In the genomic region with DNA sequence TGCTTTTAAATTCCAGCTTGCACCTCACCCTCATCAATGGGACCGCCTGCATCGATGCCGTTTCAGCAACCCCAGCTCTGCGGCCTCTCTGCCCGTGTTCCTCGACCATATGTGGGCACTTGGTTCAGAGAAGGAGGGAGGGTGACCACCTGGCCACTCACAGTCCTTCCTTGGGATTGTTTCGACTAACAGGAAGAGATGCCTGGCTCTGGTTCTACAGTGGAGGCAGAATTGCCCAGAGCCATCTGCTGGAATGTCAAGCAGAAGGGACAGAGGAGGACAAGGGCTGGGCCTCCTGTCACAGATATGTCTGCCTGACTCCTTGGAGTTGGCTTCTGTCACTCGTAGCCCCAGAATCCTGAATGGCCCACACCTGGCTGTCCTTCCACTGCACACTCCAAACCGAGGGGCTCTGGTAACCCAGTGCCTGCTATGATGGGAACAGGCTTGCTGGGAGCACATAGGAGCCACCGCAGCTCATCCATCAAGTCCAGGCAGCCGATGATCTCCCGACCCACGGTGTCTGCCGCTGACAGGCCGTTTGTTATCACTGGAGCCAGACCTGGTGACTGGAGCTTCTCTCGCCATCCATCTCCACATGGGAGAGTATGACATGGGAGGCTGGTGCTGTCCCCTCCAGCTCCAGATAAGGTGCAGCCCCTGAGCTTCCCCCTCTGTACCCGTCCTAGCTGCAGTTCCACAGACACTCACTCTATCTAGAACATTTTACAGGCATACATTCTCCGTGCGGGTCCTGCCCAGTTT, we compare ENCODE assay signal across 12 mouse cellular contexts. TPM values are rescaled to one million over a fixed set of nuclear protein-coding genes. Genes with fewer than 3 reads are reported as not detected.
DNase-seq lines count a peak whose midpoint lies in the region; ATAC-seq and TF ChIP-seq lines count a peak whose summit lies in the region.
"Had no signal": no experiment of that assay in that cellular context is flagged by ENCODE, and none has a peak within 500 bp of the region (broad histone marks: within the 10 kb centered on the region; RNA-seq: fewer than 3 reads in every experiment).

No protein-coding gene starts in this region.

- no peak for TF ChIP-seq CTCF in MEL (IDR thresholded peaks at IDR 0.05 in 2 of 3, conservative IDR thresholded peaks at IDR 0.05 in 1 of 3; ENCODE audit: control insufficient read depth in 1 of 3, insufficient read depth in 1 of 3, low read depth in 2 of 3, low read length in 3 of 3, poor library complexity in 1 of 3, severe bottlenecking in 1 of 3)
- TF ChIP-seq CTCF in cerebellum, adult 2 months (IDR thresholded peaks at IDR 0.05; ENCODE audit: borderline replicate concordance, insufficient read depth, low read depth, low read length): peak; percentile 4; the same call in 1 of the 2 replicates
- no peak for TF ChIP-seq CTCF in liver, embryonic 14.5 days (IDR thresholded peaks at IDR 0.05; ENCODE audit: low read depth)

- no peak; a peak in 2 of 4 replicates for TF ChIP-seq POLR2A in MEL (IDR thresholded peaks at IDR 0.05; ENCODE audit: control insufficient read depth in 1 of 2, insufficient read depth in 1 of 2, low read depth in 1 of 2, low read length in 2 of 2, poor library complexity in 1 of 2)
- no peak for TF ChIP-seq POLR2A in cerebellum, adult 2 months (IDR thresholded peaks at IDR 0.05; ENCODE audit: borderline replicate concordance, insufficient read depth, low read length)

- peaks cover 19% of the 10 kb centered on the region for H3K4me1 ChIP-seq in hindbrain, embryonic 13.5 days (replicated peaks)
- peaks cover 9% of the 10 kb centered on the region for H3K4me1 ChIP-seq in hindbrain, embryonic 10.5 days (replicated peaks)
- peaks cover 14 to 62% of the 10 kb centered on the region in 2 experiments for H3K4me1 ChIP-seq in MEL (ENCODE audit: control insufficient read depth in 1 of 2, insufficient read depth in 2 of 2, low read length in 2 of 2)
- peaks cover 12% of the 10 kb centered on the region for H3K4me1 ChIP-seq in cerebellum, adult 2 months (ENCODE audit: control insufficient read depth, insufficient read depth, low read length)
- H3K4me1 ChIP-seq in liver, embryonic 14.5 days (replicated peaks; ENCODE audit: control insufficient read depth in 2 of 2, insufficient read depth in 2 of 2, low read length in 1 of 2): peaks cover 50 to 67% of the 10 kb centered on the region in 2 experiments
- H3K4me1 ChIP-seq in kidney, embryonic 14.5 days (ENCODE audit: control insufficient read depth, insufficient read depth, low read length): no peaks in the 10 kb centered on the region

- no peak for TF ChIP-seq RAD21 in MEL (IDR thresholded peaks at IDR 0.05; ENCODE audit: low read depth, low read length)

- no peak overlapping the region for H3K4me2 ChIP-seq in hindbrain, embryonic 13.5 days
- peak overlapping the region; percentile 65 for H3K4me2 ChIP-seq in liver, embryonic 14.5 days (ENCODE audit: low read depth)
- H3K4me2 ChIP-seq in kidney, embryonic 14.5 days (replicated peaks; ENCODE audit: low read depth, low read length): no peak overlapping the region
- H3K4me2 ChIP-seq: embryonic facial prominence, embryonic 15.5 days had no signal

- ATAC-seq in hindbrain, embryonic 13.5 days (ENCODE audit: low FRiP score): no peak
- ATAC-seq in liver, embryonic 14.5 days (ENCODE audit: insufficient read depth): peak; percentile 90
- ATAC-seq in kidney, embryonic 14.5 days (ENCODE audit: low FRiP score, low TSS enrichment): no peak

- DNase-seq in hindbrain, embryonic 10.5 days (ENCODE audit: low spot score): no peak
- peak; percentile 76 for DNase-seq in MEL (ENCODE audit: low read depth, low spot score)
- peak; percentile 42 to 69 for DNase-seq in cerebellum, adult 2 months
- DNase-seq in liver, embryonic 14.5 days (ENCODE audit: low read depth in 3 of 3, low spot score in 3 of 3): peak; percentile 79 to 88 (median 88)
- DNase-seq in frontal cortex, postnatal 10 days (ENCODE audit: low spot score in 2 of 2): no peak
- DNase-seq in frontal cortex, postnatal 25 days (ENCODE audit: low spot score in 2 of 2): no peak
- DNase-seq: kidney, postnatal 25 days; left cerebral cortex, postnatal 4 days had no signal

- peaks cover 85% of the 10 kb centered on the region for H3K79me2 ChIP-seq in MEL (ENCODE audit: control insufficient read depth, insufficient read depth, low read length, poor library complexity)

- H3K9me3 ChIP-seq in hindbrain, embryonic 13.5 days: no peaks in the 10 kb centered on the region
- H3K9me3 ChIP-seq in hindbrain, embryonic 10.5 days: no peaks in the 10 kb centered on the region
- no peaks in the 10 kb centered on the region for H3K9me3 ChIP-seq in MEL (replicated peaks; ENCODE audit: insufficient read depth, low read length)
- H3K9me3 ChIP-seq in liver, embryonic 14.5 days (ENCODE audit: control insufficient read depth, low read length): no peaks in the 10 kb centered on the region
- H3K9me3 ChIP-seq in kidney, embryonic 14.5 days (ENCODE audit: control insufficient read depth, low read length): no peaks in the 10 kb centered on the region
- H3K9me3 ChIP-seq: embryonic facial prominence, embryonic 15.5 days had no signal

- no peak overlapping the region for H3K4me3 ChIP-seq in hindbrain, embryonic 13.5 days
- no peak overlapping the region for H3K4me3 ChIP-seq in hindbrain, embryonic 10.5 days
- H3K4me3 ChIP-seq in MEL (ENCODE audit: control insufficient read depth in 1 of 2, insufficient read depth in 1 of 2, low read depth in 2 of 2, low read length in 2 of 2): no peak overlapping the region
- no peak overlapping the region for H3K4me3 ChIP-seq in cerebellum, adult 2 months (replicated peaks; ENCODE audit: insufficient read depth, low read depth, low read length)
- peak overlapping the region in 1 of 2 experiments; percentile 16; a peak in 1 of 4 replicates for H3K4me3 ChIP-seq in liver, embryonic 14.5 days (ENCODE audit: insufficient read depth in 1 of 2, low read depth in 2 of 2, low read length in 2 of 2)
- no peak overlapping the region for H3K4me3 ChIP-seq in kidney, embryonic 14.5 days (ENCODE audit: low read length)
- H3K4me3 ChIP-seq: embryonic facial prominence, embryonic 15.5 days had no signal

- 65% methylated on average over 19 of the region's 19 CpGs for WGBS in hindbrain, embryonic 13.5 days
- 73% methylated on average over 19 of the region's 19 CpGs for WGBS in hindbrain, embryonic 10.5 days
- WGBS in cerebellum, adult 2 months: 56% methylated on average over 19 of the region's 19 CpGs
- 29% methylated on average over 19 of the region's 19 CpGs for WGBS in liver, embryonic 14.5 days (ENCODE audit: insufficient replicate concordance)
- WGBS in kidney, embryonic 14.5 days: 54% methylated on average over 19 of the region's 19 CpGs

- H3K27ac ChIP-seq in hindbrain, embryonic 13.5 days: peak overlapping the region; percentile 30; the same call in 1 of the 2 replicates
- no peak overlapping the region for H3K27ac ChIP-seq in hindbrain, embryonic 10.5 days
- peak overlapping the region; percentile 8; the same call in 1 of the 2 replicates for H3K27ac ChIP-seq in MEL (ENCODE audit: control insufficient read depth, low read depth, low read length)
- H3K27ac ChIP-seq in cerebellum, adult 2 months (ENCODE audit: insufficient read depth, low read length): no peak overlapping the region
- peak overlapping the region; percentile 85 for H3K27ac ChIP-seq in liver, embryonic 14.5 days
- no peak overlapping the region for H3K27ac ChIP-seq in kidney, embryonic 14.5 days (ENCODE audit: low read depth, low read length)
- H3K27ac ChIP-seq: embryonic facial prominence, embryonic 15.5 days; macrophage had no signal

- H3K36me3 ChIP-seq in hindbrain, embryonic 13.5 days: no peaks in the 10 kb centered on the region
- H3K36me3 ChIP-seq in hindbrain, embryonic 10.5 days: no peaks in the 10 kb centered on the region
- peaks cover 41 to 70% of the 10 kb centered on the region in 2 experiments for H3K36me3 ChIP-seq in MEL (ENCODE audit: control insufficient read depth in 1 of 2, insufficient read depth in 2 of 2, low read length in 2 of 2)
- no peaks in the 10 kb centered on the region for H3K36me3 ChIP-seq in liver, embryonic 14.5 days (replicated peaks; ENCODE audit: control insufficient read depth, insufficient read depth, low read depth)
- H3K36me3 ChIP-seq in kidney, embryonic 14.5 days (ENCODE audit: control insufficient read depth, insufficient read depth, low read length): no peaks in the 10 kb centered on the region
- H3K36me3 ChIP-seq: embryonic facial prominence, embryonic 15.5 days had no signal

- peak; percentile 62 to 86 for TF ChIP-seq EP300 in MEL (IDR thresholded peaks at IDR 0.05; ENCODE audit: low read depth in 1 of 2, low read length in 2 of 2)
- peak; percentile 96 for TF ChIP-seq EP300 in liver, embryonic 14.5 days (IDR thresholded peaks at IDR 0.05; ENCODE audit: low read depth)

- H3K27me3 ChIP-seq in hindbrain, embryonic 13.5 days: peaks cover 12% of the 10 kb centered on the region
- peaks cover 67% of the 10 kb centered on the region for H3K27me3 ChIP-seq in hindbrain, embryonic 10.5 days (ENCODE audit: insufficient read depth, poor library complexity, severe bottlenecking)
- H3K27me3 ChIP-seq in MEL (ENCODE audit: control insufficient read depth in 1 of 2, insufficient read depth in 2 of 2, low read length in 2 of 2): no peaks in the 10 kb centered on the region
- no peaks in the 10 kb centered on the region for H3K27me3 ChIP-seq in cerebellum, adult 2 months (ENCODE audit: control insufficient read depth, insufficient read depth, low read length)
- peaks cover 9% of the 10 kb centered on the region for H3K27me3 ChIP-seq in liver, embryonic 14.5 days (ENCODE audit: control insufficient read depth, insufficient read depth, low read length)
- H3K27me3 ChIP-seq in kidney, embryonic 14.5 days (ENCODE audit: control insufficient read depth, insufficient read depth, low read length): peaks cover 19% of the 10 kb centered on the region

- no peak overlapping the region; the same call in 1 of the 2 replicates for H3K9ac ChIP-seq in hindbrain, embryonic 13.5 days
- H3K9ac ChIP-seq in MEL (ENCODE audit: control insufficient read depth, low read depth, low read length, poor library complexity, severe bottlenecking): no peak overlapping the region
- H3K9ac ChIP-seq in liver, embryonic 14.5 days (replicated peaks): peak overlapping the region; percentile 52
- H3K9ac ChIP-seq in kidney, embryonic 14.5 days (ENCODE audit: low read depth, low read length): no peak overlapping the region
- H3K9ac ChIP-seq: embryonic facial prominence, embryonic 15.5 days had no signal

RNA-seq across cellular contexts. Expression of gene Cbfa2t3, which starts 13.6 kb away (rescaled TPM):
- 27.2 and 30.2 TPM in 2 replicates for polyA plus RNA-seq in hindbrain, embryonic 13.5 days (2015; fragmentation: Nextera tagmentation; extraction: Ambion mirVana)
- polyA plus RNA-seq in hindbrain, embryonic 10.5 days (2016; fragmentation: Nextera tagmentation; extraction: Ambion mirVana): 2.2 and 5.4 TPM in 2 replicates
- 10.5 and 11.1 TPM in 2 replicates for total RNA-seq in MEL (2012; rRNA removed)
- polyA plus RNA-seq in MEL (2012; ENCODE audit: insufficient read depth in 1 of 2, insufficient read length in 2 of 2, low read depth in 1 of 2, low replicate concordance in 2 of 2, missing spikeins in 1 of 2): 100 to 1,000 TPM in 1 of 2 experiments, not detected in 1; 102 TPM
- polyA plus RNA-seq in cerebellum, adult 2 months (2012; rRNA removed): 17.7 and 21.6 TPM in 2 replicates
- polyA plus RNA-seq in liver, embryonic 14.5 days (2012; rRNA removed): 1.8 and 1.9 TPM in 2 replicates
- polyA plus RNA-seq in liver, embryonic 14.5 days (2014; fragmentation: Nextera tagmentation; extraction: Ambion mirVana): 3.3 and 5.0 TPM in 2 replicates
- polyA plus RNA-seq in kidney, embryonic 14.5 days (2014; fragmentation: Nextera tagmentation; extraction: Ambion mirVana): 3.6 and 3.7 TPM in 2 replicates

Comparison
In these comparisons a context has a peak if more than half of its experiments do, and no peak if none do; other contexts are left out.
1. H3K27ac ChIP-seq: peak in hindbrain, embryonic 13.5 days (single experiment), MEL (single experiment) and liver, embryonic 14.5 days (single experiment); none in hindbrain, embryonic 10.5 days (single experiment), cerebellum, adult 2 months (single experiment) and kidney, embryonic 14.5 days (single experiment).
2. DNase-seq: peak in MEL (single experiment), cerebellum, adult 2 months (2 of 2) and liver, embryonic 14.5 days (3 of 3); none in hindbrain, embryonic 10.5 days (single experiment), frontal cortex, postnatal 10 days (0 of 2) and frontal cortex, postnatal 25 days (0 of 2).